In the genomic region with DNA sequence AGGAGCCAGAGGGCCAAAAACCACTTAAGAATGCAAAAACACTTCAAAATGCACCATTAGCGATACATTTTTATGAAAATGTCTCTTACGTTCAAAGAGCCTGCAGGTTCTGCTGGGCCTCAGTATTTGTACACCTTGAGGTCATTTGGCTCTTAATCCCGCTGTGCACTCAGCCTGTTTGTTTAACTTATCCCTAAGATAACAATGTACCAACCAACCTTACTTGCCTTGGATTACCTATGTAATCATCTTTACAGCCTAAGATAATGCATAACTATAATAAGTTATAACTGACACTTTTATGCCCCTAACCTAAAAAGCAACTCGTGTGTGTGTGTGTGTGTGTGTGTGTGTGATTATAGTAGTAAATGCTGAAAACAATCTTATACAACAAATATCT, we compare ENCODE assay signal across 28 mouse cellular contexts.
A peak's percentile ranks its signal among the peaks of the same experiment; 100 is the strongest.
DNase-seq lines count a peak whose midpoint lies in the region; ATAC-seq and TF ChIP-seq lines count a peak whose summit lies in the region.
"Had no signal": no experiment of that assay in that cellular context is flagged by ENCODE, and none has a peak within 500 bp of the region (broad histone marks: within the 10 kb centered on the region; RNA-seq: fewer than 3 reads in every experiment).

No protein-coding gene starts in this region.

- no peaks in the 10 kb centered on the region for H3K27me3 ChIP-seq in intestine, embryonic 14.5 days (replicated peaks; ENCODE audit: control insufficient read depth, insufficient read depth, low read length)
- H3K27me3 ChIP-seq in intestine, postnatal 0 days (replicated peaks; ENCODE audit: control insufficient read depth, insufficient read depth, low read length), result peaks cover 9% of the 10 kb centered on the region; the same call in 1 of the 2 replicates
- peaks cover 5% of the 10 kb centered on the region; the same call in 1 of the 2 replicates for H3K27me3 ChIP-seq in intestine, embryonic 16.5 days (replicated peaks; ENCODE audit: control insufficient read depth, insufficient read depth, low read length)
- H3K27me3 ChIP-seq in stomach, postnatal 0 days (ENCODE audit: control insufficient read depth, insufficient read depth, low read length), result no peaks in the 10 kb centered on the region
- H3K27me3 ChIP-seq in hindbrain, embryonic 11.5 days (ENCODE audit: control insufficient read depth, insufficient read depth, low read length), result no peaks in the 10 kb centered on the region
- H3K27me3 ChIP-seq: CH12.LX; embryonic facial prominence, embryonic 12.5 days; forebrain, embryonic 12.5 days; Patski had no signal

- no peak for DNase-seq in intestine, embryonic 14.5 days (ENCODE audit: low spot score)
- DNase-seq in fat pad, adult 2 months (ENCODE audit: extremely low read depth, low read depth, low spot score), result peak; percentile 2
- DNase-seq in stomach, postnatal 0 days (ENCODE audit: low spot score), result peak; percentile 33
- DNase-seq in hindbrain, embryonic 11.5 days (ENCODE audit: low spot score), result no peak
- DNase-seq: adrenal gland, adult 8-10 months; adrenal gland, postnatal 14 days; adrenal gland, postnatal 36 days; B cell, adult 2 months; cerebellum, adult 11 months; cerebellum, adult 18-20 months; cerebellum, adult 8-10 months; cerebellum, adult 9-11 months; cerebellum, postnatal 14 days; cerebellum, postnatal 36 days had no signal

- TF ChIP-seq EP300 in stomach, postnatal 0 days (optimal IDR thresholded peaks at IDR 0.05), result no peak

- ATAC-seq in intestine, embryonic 14.5 days (replicated peaks; ENCODE audit: low FRiP score, low TSS enrichment, low read depth), result peak; percentile 66; the same call in 1 of the 2 replicates
- no peak for ATAC-seq in intestine, postnatal 0 days
- ATAC-seq in intestine, embryonic 16.5 days, result peak; percentile 60; the same call in 1 of the 2 replicates
- ATAC-seq in stomach, postnatal 0 days (ENCODE audit: low FRiP score, low TSS enrichment), result no peak
- ATAC-seq in cerebellum, adult (ENCODE audit: insufficient number of reproducible peaks, low FRiP score, low TSS enrichment), result no peak
- ATAC-seq in hindbrain, embryonic 11.5 days (ENCODE audit: low FRiP score), result no peak
- ATAC-seq: activated CD4-positive, CD25-positive, alpha-beta regulatory T cell, adult 4 months; CD4-positive, CD25-positive, alpha-beta regulatory T cell, adult 4 months; forebrain, embryonic 14.5 days; forebrain, embryonic 16.5 days; Patski had no signal

- H3K9me3 ChIP-seq in intestine, embryonic 14.5 days (ENCODE audit: control insufficient read depth, low read length), result no peaks in the 10 kb centered on the region
- no peaks in the 10 kb centered on the region for H3K9me3 ChIP-seq in intestine, postnatal 0 days (ENCODE audit: control insufficient read depth)
- peaks cover 2% of the 10 kb centered on the region; the same call in 1 of the 2 replicates for H3K9me3 ChIP-seq in intestine, embryonic 16.5 days (ENCODE audit: control insufficient read depth, low read length)
- no peaks in the 10 kb centered on the region for H3K9me3 ChIP-seq in stomach, postnatal 0 days (ENCODE audit: control insufficient read depth, low read length)
- H3K9me3 ChIP-seq in hindbrain, embryonic 11.5 days (ENCODE audit: control insufficient read depth, low read length), result no peaks in the 10 kb centered on the region
- H3K9me3 ChIP-seq: embryonic facial prominence, embryonic 10.5 days; embryonic facial prominence, embryonic 12.5 days; forebrain, embryonic 10.5 days; G1E had no signal

- no peak overlapping the region for H3K4me3 ChIP-seq in intestine, embryonic 14.5 days (ENCODE audit: low read depth, low read length)
- no peak overlapping the region for H3K4me3 ChIP-seq in intestine, postnatal 0 days (ENCODE audit: low read depth, low read length)
- H3K4me3 ChIP-seq in intestine, embryonic 16.5 days (ENCODE audit: low read length), result no peak overlapping the region
- H3K4me3 ChIP-seq in stomach, postnatal 0 days (ENCODE audit: low read depth, low read length), result no peak overlapping the region
- no peak overlapping the region for H3K4me3 ChIP-seq in hindbrain, embryonic 11.5 days (ENCODE audit: low read depth, low read length)
- H3K4me3 ChIP-seq: embryonic facial prominence, embryonic 10.5 days; embryonic facial prominence, embryonic 12.5 days; forebrain, embryonic 10.5 days; forebrain, embryonic 12.5 days had no signal

- TF ChIP-seq CTCF in intestine, postnatal 0 days (IDR thresholded peaks at IDR 0.05; ENCODE audit: low read depth), result no peak
- no peak for TF ChIP-seq CTCF in stomach, postnatal 0 days (IDR thresholded peaks at IDR 0.05; ENCODE audit: low read depth)

- no peak overlapping the region for H3K9ac ChIP-seq in intestine, embryonic 14.5 days (ENCODE audit: low read length)
- H3K9ac ChIP-seq in intestine, postnatal 0 days (ENCODE audit: low read depth, low read length), result no peak overlapping the region
- no peak overlapping the region for H3K9ac ChIP-seq in intestine, embryonic 16.5 days (ENCODE audit: low read depth, low read length)
- no peak overlapping the region for H3K9ac ChIP-seq in stomach, postnatal 0 days (ENCODE audit: low read length)
- no peak overlapping the region for H3K9ac ChIP-seq in hindbrain, embryonic 11.5 days (ENCODE audit: low read depth, low read length)
- H3K9ac ChIP-seq: embryonic facial prominence, embryonic 12.5 days; forebrain, embryonic 12.5 days had no signal

- 0 out of 2 replicates have a peak, but pooled peaks cover under 1% of the 10 kb centered on the region for H3K36me3 ChIP-seq in intestine, embryonic 14.5 days (ENCODE audit: control insufficient read depth, insufficient read depth, low read length)
- H3K36me3 ChIP-seq in intestine, postnatal 0 days (ENCODE audit: control insufficient read depth, insufficient read depth), result no peaks in the 10 kb centered on the region
- no peaks in the 10 kb centered on the region for H3K36me3 ChIP-seq in intestine, embryonic 16.5 days (ENCODE audit: control insufficient read depth, insufficient read depth, low read length)
- H3K36me3 ChIP-seq in stomach, postnatal 0 days (ENCODE audit: control insufficient read depth, insufficient read depth, low read length), result no peaks in the 10 kb centered on the region
- H3K36me3 ChIP-seq in hindbrain, embryonic 11.5 days (ENCODE audit: control insufficient read depth, insufficient read depth, low read length), result no peaks in the 10 kb centered on the region
- H3K36me3 ChIP-seq: embryonic facial prominence, embryonic 10.5 days; embryonic facial prominence, embryonic 12.5 days; forebrain, embryonic 10.5 days; forebrain, embryonic 12.5 days; G1E had no signal

- no peak overlapping the region for H3K4me2 ChIP-seq in intestine, embryonic 14.5 days (ENCODE audit: low read length)
- no peak overlapping the region for H3K4me2 ChIP-seq in intestine, postnatal 0 days (replicated peaks; ENCODE audit: low read depth)
- H3K4me2 ChIP-seq in intestine, embryonic 16.5 days (ENCODE audit: low read depth, low read length), result no peak overlapping the region
- no peak overlapping the region for H3K4me2 ChIP-seq in stomach, postnatal 0 days (replicated peaks; ENCODE audit: low read depth)
- H3K4me2 ChIP-seq in hindbrain, embryonic 11.5 days (replicated peaks; ENCODE audit: low read depth, low read length), result no peak overlapping the region
- H3K4me2 ChIP-seq: embryonic facial prominence, embryonic 12.5 days; forebrain, embryonic 12.5 days had no signal

- no peak overlapping the region for H3K27ac ChIP-seq in intestine, embryonic 14.5 days (ENCODE audit: low read depth)
- H3K27ac ChIP-seq in intestine, postnatal 0 days (ENCODE audit: low read depth, low read length), result no peak overlapping the region
- H3K27ac ChIP-seq in intestine, embryonic 16.5 days (ENCODE audit: low read length), result no peak overlapping the region
- no peak overlapping the region for H3K27ac ChIP-seq in stomach, postnatal 0 days (replicated peaks)
- H3K27ac ChIP-seq in hindbrain, embryonic 11.5 days (ENCODE audit: low read depth, low read length), result no peak overlapping the region
- H3K27ac ChIP-seq: embryonic facial prominence, embryonic 10.5 days; embryonic facial prominence, embryonic 12.5 days; forebrain, embryonic 10.5 days; forebrain, embryonic 12.5 days had no signal

- H3K4me1 ChIP-seq in intestine, embryonic 14.5 days (replicated peaks; ENCODE audit: control insufficient read depth, insufficient read depth, low read length), result no peaks in the 10 kb centered on the region
- no peaks in the 10 kb centered on the region for H3K4me1 ChIP-seq in intestine, postnatal 0 days (replicated peaks; ENCODE audit: control insufficient read depth, insufficient read depth, low read length)
- no peaks in the 10 kb centered on the region for H3K4me1 ChIP-seq in intestine, embryonic 16.5 days (ENCODE audit: control insufficient read depth, insufficient read depth, low read length)
- H3K4me1 ChIP-seq in stomach, postnatal 0 days (replicated peaks; ENCODE audit: control insufficient read depth, insufficient read depth), result no peaks in the 10 kb centered on the region
- H3K4me1 ChIP-seq in hindbrain, embryonic 11.5 days (replicated peaks; ENCODE audit: control insufficient read depth, insufficient read depth, low read length), result no peaks in the 10 kb centered on the region
- H3K4me1 ChIP-seq: forebrain, embryonic 10.5 days; forebrain, embryonic 12.5 days had no signal

- 51% methylated on average over 4 of the region's 4 CpGs for WGBS in intestine, embryonic 14.5 days
- WGBS in intestine, postnatal 0 days, result 32% methylated on average over 4 of the region's 4 CpGs
- 42% methylated on average over 4 of the region's 4 CpGs for WGBS in intestine, embryonic 16.5 days
- whole genome bisulfite sequencing in stomach, postnatal 0 days, result 42% methylated on average over 4 of the region's 4 CpGs
- WGBS in hindbrain, embryonic 11.5 days, result 86% methylated on average over 4 of the region's 4 CpGs

Comparison
In these comparisons a context has a peak if more than half of its experiments do, and no peak if none do; other contexts are left out.
1. ATAC-seq: peak in intestine, embryonic 14.5 days (single experiment) and intestine, embryonic 16.5 days (single experiment); none in intestine, postnatal 0 days (single experiment), stomach, postnatal 0 days (single experiment), cerebellum, adult (single experiment) and hindbrain, embryonic 11.5 days (single experiment).
2. DNase-seq: peak in fat pad, adult 2 months (single experiment) and stomach, postnatal 0 days (single experiment); none in intestine, embryonic 14.5 days (single experiment) and hindbrain, embryonic 11.5 days (single experiment).